Mouse (Mus musculus): ENCODE results near the gene Sult2b1.

Gene Sult2b1

DNA sequence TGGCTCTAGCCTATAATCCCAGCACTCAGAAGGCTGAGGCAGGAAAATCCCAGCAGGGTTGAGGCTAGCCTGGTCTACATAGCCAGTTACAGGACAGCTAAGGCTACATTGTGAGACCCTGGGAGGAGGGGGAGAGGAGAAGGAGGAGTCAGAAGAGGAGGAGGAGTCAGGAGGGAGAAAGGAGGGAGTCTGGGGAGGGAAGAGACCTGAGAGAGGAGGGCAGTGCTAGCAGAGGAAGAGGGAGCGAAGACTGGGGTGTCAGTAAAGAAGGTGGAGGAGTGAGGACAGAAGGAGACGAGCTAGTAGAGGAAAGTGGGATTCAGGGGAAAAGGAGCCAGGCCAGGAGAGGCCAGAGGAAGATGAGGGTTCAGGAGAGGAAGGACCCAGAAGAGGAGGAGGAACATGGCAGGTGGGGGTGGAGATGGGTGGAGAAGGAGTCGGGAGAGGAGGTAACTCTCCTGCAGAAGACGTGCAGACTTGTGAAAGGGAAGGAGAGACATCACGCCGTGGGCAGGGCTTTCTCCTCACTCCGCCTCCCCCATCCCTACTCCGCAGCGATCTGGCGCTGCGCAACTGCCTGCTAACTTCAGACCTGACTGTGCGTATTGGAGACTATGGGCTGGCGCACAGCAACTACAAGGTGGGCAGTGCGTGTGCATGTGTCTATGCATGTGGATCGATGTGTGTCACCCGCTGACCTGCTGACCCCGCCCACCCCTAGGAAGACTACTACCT lies 7.5 kb upstream of the Sult2b1 start:
- POLR2A ChIA-PET = interaction anchor here in 3 of 4 experiments (0.6 to 4.3 kb wide), 13 partner anchors 9 to 834 kb away, joined by 3 to 32 read pairs (median 3); partner anchors contain the start of genes Cyth2 (in 1 of the 3), Fam83e (in 1 of the 3), Kdelr1 (in 1 of the 3) and Sphk2 (in 1 of the 3)
- CTCF ChIA-PET = interaction anchor here (0.8 to 3.6 kb wide), 8 partner anchors 9 to 81 kb away, joined by 3 to 15 read pairs (median 6); partner anchors contain the start of gene Kdelr1 (in 1 of the 4)

DNA sequence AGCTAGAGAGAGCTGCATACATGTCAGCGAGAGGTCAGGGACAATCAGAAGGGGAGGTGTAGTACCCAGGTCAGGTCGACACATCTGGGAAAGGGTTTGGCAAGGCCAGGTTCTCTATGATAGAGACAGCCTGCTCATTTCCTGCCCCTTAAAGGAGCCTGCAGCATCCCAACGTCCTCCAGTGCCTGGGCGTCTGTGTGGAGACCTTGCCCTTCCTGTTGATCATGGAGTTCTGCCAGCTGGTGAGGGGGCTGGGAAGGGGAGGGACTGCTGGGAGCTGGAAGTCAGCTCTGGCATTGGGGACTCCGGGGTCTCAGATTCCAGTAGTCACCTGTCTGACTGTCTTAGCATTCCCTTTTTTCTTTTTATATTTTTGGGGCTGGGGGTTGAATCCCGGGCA lies 6.3 kb upstream of the Sult2b1 start:
- POLR2A ChIA-PET = interaction anchor here in 3 of 4 experiments (1.1 to 4.3 kb wide), 8 partner anchors 10 to 108 kb away, joined by 3 to 32 read pairs (median 4); partner anchors contain the start of genes Fam83e (in 1 of the 3) and Sphk2 (in 1 of the 3)
- CTCF ChIA-PET = interaction anchor here in 3 of 4 experiments (0.6 to 3.6 kb wide), 4 partner anchors 11 to 48 kb away, joined by 3 to 15 read pairs (median 6); no protein-coding TSS in a partner anchor

DNA sequence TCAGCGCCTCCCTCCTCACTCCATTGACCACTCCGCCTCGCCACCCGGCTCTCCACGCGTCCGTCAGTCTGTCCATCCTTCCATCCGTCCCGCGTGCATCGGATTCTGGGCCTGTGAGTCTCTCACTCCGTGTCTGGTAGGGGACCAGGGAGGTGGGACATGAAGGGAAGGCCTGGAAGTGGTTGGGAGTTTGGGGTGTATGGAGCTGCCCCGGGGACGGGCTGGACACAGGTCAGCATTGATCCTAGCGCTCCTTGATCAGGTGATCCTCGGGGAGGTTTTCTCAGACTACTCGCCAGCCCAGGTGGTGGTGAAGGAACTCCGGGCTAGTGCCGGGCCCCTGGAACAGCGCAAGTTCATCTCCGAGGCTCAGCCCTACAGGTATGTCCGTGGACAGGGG lies 3.2 kb upstream of the Sult2b1 start:
- ChIA-PET CTCF (interaction anchor here (0.6 to 4.0 kb wide), 11 partner anchors 10 to 593 kb away, joined by 3 to 46 read pairs (median 4); partner anchors contain the start of gene Kdelr1 (in 1 of the 4)), POLR2A (interaction anchor here (0.6 to 2.2 kb wide), 38 partner anchors 8 to 421 kb away, joined by 3 to 18 read pairs (median 4); partner anchors contain the start of genes Sphk2 (in 3 of the 4), Cyth2 (in 2 of the 4), Fam83e (in 2 of the 4) and Ccdc114 (in 1 of the 4))

DNA sequence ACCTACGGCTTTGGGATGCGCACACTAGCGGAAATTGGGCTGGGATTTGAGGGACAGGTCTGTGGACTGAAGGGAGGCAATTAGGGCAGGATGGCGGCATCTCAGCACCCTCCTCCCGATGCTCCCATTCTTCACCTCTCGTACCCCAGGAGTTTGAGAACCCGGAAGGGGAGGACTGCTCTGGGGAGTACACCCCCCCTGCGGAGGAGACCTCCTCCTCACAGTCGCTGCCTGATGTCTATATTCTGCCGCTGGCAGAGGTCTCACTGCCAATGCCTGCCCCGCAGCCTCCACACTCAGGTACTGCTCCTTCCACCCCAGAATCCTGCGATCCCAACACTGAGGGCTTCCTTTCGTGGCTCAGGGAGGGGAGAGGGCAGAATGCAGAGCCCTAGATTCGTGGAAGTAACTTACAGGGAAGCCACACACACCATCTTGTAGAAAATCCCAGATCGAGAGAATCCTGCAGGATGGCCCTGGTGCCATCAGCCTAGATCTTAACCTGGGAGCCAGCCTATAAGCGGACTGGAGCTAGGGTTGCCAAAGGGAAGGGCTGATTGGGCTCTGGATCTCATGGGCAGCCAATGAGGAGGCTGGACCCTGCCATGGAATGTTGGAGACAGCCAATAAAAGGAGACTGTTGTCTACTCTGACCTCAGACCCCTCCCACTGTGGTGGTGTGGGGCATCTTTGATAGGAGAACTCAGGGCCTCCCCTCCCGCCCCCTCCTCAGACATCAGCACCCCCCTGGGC lies 2.4 kb upstream of the Sult2b1 start:
- ChIA-PET POLR2A (interaction anchor here (0.6 to 2.2 kb wide), 40 partner anchors 8 to 420 kb away, joined by 3 to 18 read pairs (median 4); partner anchors contain the start of genes Sphk2 (in 3 of the 4), Cyth2 (in 2 of the 4), Fam83e (in 2 of the 4) and Ccdc114 (in 1 of the 4)), CTCF (interaction anchor here (0.5 to 4.0 kb wide), 13 partner anchors 11 to 1442 kb away, joined by 3 to 46 read pairs (median 3); partner anchors contain the start of genes Ccdc114 (in 1 of the 4) and Kdelr1 (in 1 of the 4))

DNA sequence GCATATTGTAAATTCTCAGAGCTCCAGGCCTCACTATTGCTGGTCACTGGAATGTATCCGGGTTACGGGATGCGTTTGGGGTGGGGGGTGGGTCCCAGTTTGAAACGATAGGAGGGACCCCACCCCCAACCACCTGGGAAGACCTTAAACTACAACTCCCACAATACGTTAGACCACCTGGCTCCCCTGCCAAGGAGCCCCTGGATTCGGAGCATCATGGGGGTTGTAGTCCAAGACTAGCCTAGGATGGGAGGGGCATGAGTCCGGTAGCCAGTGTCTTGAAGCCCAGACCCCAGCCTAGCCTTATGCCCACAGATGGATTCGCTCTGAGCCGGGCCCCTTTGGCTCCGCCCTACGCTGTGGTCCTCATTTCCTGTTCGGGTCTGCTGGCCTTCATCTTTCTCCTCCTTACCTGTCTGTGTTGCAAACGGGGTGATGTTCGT lies 1.7 kb upstream of the Sult2b1 start:
- ChIA-PET POLR2A (interaction anchor here in 3 of 4 experiments (0.5 to 1.7 kb wide), 14 partner anchors 9 to 110 kb away, joined by 3 to 6 read pairs (median 4); partner anchors contain the start of genes Cyth2 (in 2 of the 3), Kdelr1 (in 1 of the 3), Sphk2 (in 1 of the 3) and Syngr4 (in 1 of the 3)), CTCF (interaction anchor here in 2 of 4 experiments (0.8 to 4.0 kb wide), 3 partner anchors 15 to 55 kb away, joined by 3 to 46 read pairs (median 4); no protein-coding TSS in a partner anchor)

DNA sequence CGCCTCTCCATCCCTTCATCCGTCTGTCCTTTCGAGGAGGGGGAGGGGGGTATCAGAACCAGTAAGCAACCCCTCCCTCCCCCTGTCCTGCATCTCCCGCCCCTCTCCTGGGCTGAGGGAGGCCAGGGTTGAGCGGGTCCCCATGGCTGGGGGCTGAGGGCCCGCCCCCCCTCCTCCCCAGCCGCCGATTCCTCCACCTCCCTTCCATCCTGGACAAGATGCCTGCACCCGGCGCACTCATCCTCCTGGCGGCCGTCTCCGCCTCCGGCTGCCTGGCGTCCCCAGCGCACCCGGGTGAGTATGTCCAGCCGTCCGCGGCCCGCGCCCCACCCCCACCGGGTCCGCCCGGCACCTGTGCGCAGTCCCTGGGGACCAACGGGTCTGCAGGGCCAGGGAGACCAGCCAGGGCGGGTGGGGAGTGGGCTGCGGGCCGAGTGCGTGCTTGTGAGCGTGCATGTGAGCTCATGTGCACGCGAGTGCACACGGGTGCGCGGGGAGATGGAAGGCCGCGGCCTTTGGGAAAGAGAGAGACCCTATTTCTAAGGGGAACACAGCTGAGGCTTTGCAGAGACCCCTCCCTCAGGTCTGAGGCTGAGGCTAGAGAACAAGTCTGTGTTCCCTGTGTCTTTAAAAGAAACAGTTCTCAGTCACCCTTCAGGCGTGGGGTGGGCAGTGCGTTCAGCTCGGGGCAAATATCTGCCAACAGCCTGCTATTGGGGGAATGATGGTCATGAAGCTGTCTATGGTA lies 1.1 kb upstream of the Sult2b1 start:
- CTCF ChIA-PET = interaction anchor here in 2 of 4 experiments (0.6 to 4.0 kb wide), 4 partner anchors 16 to 54 kb away, joined by 3 to 46 read pairs (median 4); no protein-coding TSS in a partner anchor
- POLR2A ChIA-PET = interaction anchor here in 3 of 4 experiments (0.6 to 1.7 kb wide), 17 partner anchors 10 to 108 kb away, joined by 3 to 6 read pairs (median 4); partner anchors contain the start of genes Cyth2 (in 2 of the 3), Kdelr1 (in 1 of the 3) and Sphk2 (in 1 of the 3)

DNA sequence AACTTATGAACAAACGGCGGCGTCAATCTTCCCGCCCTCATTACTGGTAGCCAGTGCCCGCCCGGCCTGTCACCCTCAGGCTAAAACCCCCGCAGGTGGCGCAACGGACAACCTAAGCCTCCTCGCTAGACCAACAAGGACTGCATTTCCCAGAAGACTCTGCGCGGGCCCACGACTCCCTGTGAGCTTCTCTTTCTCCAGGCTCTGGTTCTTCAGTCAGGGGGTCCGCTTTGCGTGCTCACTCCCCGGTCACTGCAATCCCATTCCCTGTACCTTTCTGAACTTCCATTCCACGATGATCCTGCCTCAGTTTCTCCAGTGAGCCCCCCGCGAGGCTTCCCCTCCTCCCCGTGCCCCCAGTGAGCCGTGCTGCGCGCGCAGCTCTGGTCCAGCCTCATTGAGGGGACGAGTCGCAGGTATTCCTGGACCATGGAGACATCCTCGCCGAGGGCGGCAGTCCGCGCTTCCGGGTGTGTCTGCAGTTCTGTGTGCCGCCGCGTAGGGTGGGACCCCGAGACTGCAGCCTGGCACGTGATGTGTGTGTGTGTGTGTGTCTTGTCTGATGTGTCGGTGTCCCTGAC lies 868 bp downstream of the Sult2b1 start, which contains the start of gene Lmtk3:
TSS of gene Lmtk3 (plus strand) at position 228 of the 581 bp plus-strand sequence.
- POLR2A ChIA-PET = interaction anchor here (0.5 to 1.8 kb wide), 36 partner anchors 9 to 596 kb away, joined by 3 to 21 read pairs (median 4); partner anchors contain the start of genes Sphk2 (in 3 of the 4), Fam83e (in 2 of the 4), Ccdc114 (in 1 of the 4) and Cyth2 (in 1 of the 4)
- CTCF ChIA-PET = interaction anchor here (0.6 to 3.3 kb wide), 25 partner anchors 11 to 1069 kb away, joined by 3 to 27 read pairs (median 4); partner anchors contain the start of genes Ccdc114 (in 1 of the 4), Cyth2 (in 1 of the 4) and Kdelr1 (in 1 of the 4)

DNA sequence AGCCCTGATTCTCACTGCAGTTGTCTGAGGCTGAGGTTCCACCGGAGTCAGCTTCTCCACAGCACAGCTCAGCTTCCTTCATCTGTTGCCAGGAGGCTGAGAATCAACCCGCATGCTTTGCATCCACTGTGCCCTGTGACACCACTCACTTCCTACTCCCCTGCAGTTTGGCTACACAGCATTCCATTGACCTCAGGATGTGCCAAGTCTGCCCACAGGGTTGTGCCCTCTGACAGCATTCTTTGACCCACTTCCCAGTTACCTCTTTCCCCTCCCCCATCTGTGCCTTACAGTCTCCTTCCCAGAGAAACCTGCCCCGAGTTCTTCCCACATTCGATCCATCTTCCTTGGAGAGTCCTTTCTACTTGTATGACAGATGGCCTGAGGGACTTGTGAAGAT lies 2.2 kb downstream of the Sult2b1 start:
- ChIA-PET POLR2A (interaction anchor here in 3 of 4 experiments (0.6 to 2.8 kb wide), 8 partner anchors 10 to 322 kb away, joined by 3 to 10 read pairs (median 4); partner anchors contain the start of genes Ftl1 (in 1 of the 3), Sphk2 (in 1 of the 3), Syngr4 (in 1 of the 3) and Tmem143 (in 1 of the 3)), CTCF (interaction anchor here (0.9 to 3.3 kb wide), 6 partner anchors 18 to 43 kb away, joined by 4 to 27 read pairs (median 6); partner anchors contain the start of gene Cyth2 (in 1 of the 4))

DNA sequence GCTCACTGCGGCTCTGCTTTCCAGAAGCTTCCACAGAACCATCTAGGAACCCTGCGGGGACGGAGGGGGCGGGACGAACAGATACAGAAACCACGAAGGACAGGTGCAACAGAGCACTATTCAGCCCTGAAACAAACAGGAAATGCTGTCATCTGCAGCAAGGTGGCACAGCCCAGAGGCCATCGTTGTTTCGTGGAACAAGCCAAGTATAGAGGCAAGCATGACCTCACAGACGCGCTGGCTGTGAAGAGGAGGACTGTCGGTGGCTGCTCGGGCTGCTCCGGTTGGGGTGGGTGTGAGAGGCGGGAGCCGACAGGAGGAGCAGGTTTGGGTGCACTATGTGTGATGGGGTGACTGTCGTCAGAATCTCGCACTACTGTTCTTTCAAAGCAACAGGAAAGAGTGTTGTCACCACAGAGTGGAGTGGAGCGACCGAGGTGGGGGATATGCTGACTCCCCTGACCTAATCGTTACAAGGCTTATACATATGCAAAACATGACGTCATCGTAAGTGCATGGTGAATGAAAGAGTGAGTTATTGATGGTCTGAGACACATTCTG lies 5.3 kb downstream of the Sult2b1 start:
- CTCF ChIA-PET = interaction anchor here in 3 of 4 experiments (0.5 to 2.3 kb wide), 5 partner anchors 22 to 495 kb away, joined by 3 to 11 read pairs (median 3); no protein-coding TSS in a partner anchor
- POLR2A ChIA-PET = interaction anchor here in 2 of 4 experiments (0.5 to 1.7 kb wide), 7 partner anchors 8 to 29 kb away, joined by 3 to 5 read pairs (median 3); no protein-coding TSS in a partner anchor

DNA sequence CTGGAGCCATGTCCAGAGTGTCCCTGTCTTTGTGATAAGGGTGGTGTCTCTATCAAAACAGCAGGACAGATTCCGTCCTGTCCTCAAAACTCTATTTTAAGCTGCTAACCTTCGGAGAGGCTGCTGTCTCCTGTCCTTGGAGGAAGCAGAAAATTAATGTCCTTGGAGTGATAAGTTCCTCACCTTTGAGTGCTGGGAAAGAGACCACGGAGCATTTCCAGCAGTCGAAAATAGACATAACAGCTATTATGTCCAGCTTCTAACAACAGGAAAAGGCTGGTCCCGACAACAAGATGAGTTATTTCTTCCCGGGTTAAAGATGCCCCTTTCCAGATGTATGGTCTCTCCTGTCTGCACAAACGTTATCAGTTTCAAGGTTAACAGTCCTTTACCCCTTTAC lies 9.2 kb downstream of the Sult2b1 start:
- CTCF ChIA-PET = interaction anchor here in 2 of 4 experiments (0.7 to 2.8 kb wide), 3 partner anchors 20 to 244 kb away, joined by 3 to 13 read pairs (median 4); no protein-coding TSS in a partner anchor
- POLR2A ChIA-PET = interaction anchor here in 2 of 4 experiments (0.8 to 1.1 kb wide), 3 partner anchors 8 to 54 kb away, joined by 3 to 4 read pairs (median 4); partner anchors contain the start of genes Fam83e (in 1 of the 2) and Lmtk3 (in 1 of the 2)

DNA sequence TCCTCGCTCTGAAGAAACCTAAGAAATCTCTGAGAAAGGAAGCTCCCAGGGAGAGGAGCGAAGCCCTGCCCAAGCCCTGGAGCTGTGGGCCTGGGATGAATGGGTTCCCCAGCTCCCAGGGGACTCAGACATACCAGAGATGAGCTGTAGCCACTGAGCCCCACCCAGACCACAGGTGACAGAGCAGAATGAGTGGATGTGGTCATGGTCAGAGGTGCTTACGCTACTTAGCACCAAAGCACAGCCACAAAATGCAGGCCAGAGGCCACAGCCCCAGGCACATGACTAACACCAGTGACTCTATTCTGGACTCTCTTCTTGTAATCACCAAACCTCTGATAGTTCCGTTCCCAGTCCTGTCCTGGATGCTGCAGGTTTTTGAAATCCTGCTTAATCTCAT lies 13.4 kb downstream of the Sult2b1 start:
- CTCF ChIA-PET = interaction anchor here in 1 of 4 experiments (0.7 kb wide), 1 partner anchor 30 kb away, joined by 3 read pairs; no protein-coding TSS in a partner anchor
- POLR2A ChIA-PET = interaction anchor here in 2 of 4 experiments (0.6 to 3.7 kb wide), 7 partner anchors 12 to 53 kb away, joined by 3 to 17 read pairs (median 3); partner anchors contain the start of genes Cyth2 (in 1 of the 2), Fam83e (in 1 of the 2) and Sphk2 (in 1 of the 2)

DNA sequence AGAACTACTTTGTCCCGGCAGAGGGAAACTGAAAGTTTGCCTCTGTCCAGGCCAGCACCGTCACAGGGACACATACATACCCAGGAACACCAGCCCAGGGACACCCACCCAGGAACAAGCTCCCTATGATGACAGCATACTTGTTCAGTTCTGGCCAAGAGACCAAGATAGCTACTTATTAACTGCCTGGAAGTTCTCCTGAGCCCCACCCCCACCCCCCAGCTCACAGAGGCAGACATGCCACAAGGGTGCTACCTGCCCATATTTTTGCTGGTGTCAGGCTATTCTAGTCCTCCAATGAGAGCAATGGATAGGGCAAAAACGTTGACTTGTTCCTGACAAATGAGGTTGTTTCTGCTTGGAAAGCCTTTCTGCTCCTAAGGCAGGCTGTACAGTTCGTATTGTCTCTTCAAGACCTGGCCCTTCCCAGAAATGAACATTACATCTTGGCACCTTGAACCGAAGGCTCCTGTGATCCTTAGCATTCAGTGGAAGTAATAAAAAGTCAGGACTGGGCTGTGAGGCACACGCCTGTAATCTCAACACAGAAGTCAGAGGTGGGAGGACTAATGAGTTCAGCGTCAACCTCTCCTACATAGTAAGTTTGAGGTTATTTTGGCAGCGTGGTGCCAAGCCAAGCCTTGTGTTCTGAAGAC lies 13.9 kb downstream of the Sult2b1 start:
- ChIA-PET POLR2A (interaction anchor here in 2 of 4 experiments (1.0 to 3.7 kb wide), 10 partner anchors 11 to 50 kb away, joined by 3 to 17 read pairs (median 4); partner anchors contain the start of genes Cyth2 (in 1 of the 2) and Fam83e (in 1 of the 2)), CTCF (interaction anchor here in 3 of 4 experiments (0.7 to 1.8 kb wide), 4 partner anchors 28 to 31 kb away, joined by 3 to 5 read pairs (median 4); no protein-coding TSS in a partner anchor)

DNA sequence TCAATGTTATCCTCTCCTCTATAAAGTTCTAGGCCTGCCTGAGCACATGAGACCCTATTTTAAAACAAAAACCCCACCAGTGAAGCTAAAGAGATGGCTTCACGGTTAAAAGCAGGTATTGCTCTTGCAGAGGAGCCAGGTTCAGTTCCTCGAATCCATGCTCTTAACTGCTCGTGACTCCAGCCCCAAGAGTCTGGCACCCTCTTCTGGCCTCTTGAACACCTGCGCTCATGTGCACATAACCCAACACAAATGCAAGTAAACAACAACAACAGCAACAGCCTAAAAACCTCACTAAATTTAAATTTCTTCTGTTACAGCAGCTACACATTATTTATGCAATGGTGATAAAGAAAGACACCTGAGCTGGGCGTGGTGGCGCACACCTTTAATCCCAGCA lies 17.0 kb downstream of the Sult2b1 start:
- CTCF ChIA-PET = interaction anchor here in 3 of 4 experiments (0.6 to 1.3 kb wide), 6 partner anchors 18 to 89 kb away, joined by 3 to 8 read pairs (median 4); no protein-coding TSS in a partner anchor
- POLR2A ChIA-PET = interaction anchor here in 2 of 4 experiments (0.8 to 0.9 kb wide), 2 partner anchors 9 to 15 kb away, joined by 3 read pairs; no protein-coding TSS in a partner anchor

DNA sequence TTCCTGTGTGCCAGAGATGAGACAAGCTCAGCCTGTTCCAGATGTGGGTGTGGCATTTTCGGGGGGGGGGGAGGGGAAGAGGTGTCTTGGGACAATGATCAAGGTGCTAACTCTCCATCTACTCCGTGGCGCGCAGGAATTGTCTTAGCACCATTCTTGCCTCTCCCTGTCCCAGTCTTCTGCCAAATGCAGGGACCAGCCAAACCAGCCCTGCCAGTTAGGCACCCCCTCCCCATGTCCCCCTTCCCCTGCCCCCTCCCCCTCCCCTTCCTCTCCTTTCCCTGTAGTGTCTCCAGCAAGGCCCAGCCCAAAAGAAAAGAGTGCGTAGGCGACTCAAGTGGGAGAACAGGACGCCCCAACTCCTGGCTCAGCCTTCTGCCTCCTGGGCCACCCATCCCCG lies 17.7 kb downstream of the Sult2b1 start:
- ChIA-PET POLR2A (interaction anchor here in 3 of 4 experiments (0.6 to 0.9 kb wide), 5 partner anchors 9 to 19 kb away, joined by 3 to 4 read pairs (median 3); no protein-coding TSS in a partner anchor), CTCF (interaction anchor here in 3 of 4 experiments (0.6 to 1.3 kb wide), 7 partner anchors 17 to 89 kb away, joined by 3 to 8 read pairs (median 4); no protein-coding TSS in a partner anchor)

Measured in embryonic stem cell, embryonic (primary cell).